Mouse (Mus musculus): ENCODE measurements at regions not wholly inside any gene's neighbourhood (a gene's known extent, or its start where the extent isn't known, plus 50 kb on each side); places are given as distances from the start of the nearest gene placed in this dataset.

- no peak for DNase-seq
Observed at GRCm38 (mm10) chr12:13030333-13030732, 88.6 kb upstream of the Mycn start.

- peak; percentile 57 for DNase-seq
Observed at GRCm38 (mm10) chr12:13028086-13028485, 86.4 kb upstream of the Mycn start.

- peak; percentile 45 for DNase-seq
Observed at GRCm38 (mm10) chr12:13026041-13026580, 84.4 kb upstream of the Mycn start.

- no peak for DNase-seq
Observed at GRCm38 (mm10) chr12:13024215-13024841, 82.6 kb upstream of the Mycn start.

- DNase-seq: no peak
Observed at GRCm38 (mm10) chr12:13011023-13011761, 69.5 kb upstream of the Mycn start.

- no peak for DNase-seq
Observed at GRCm38 (mm10) chr12:13010405-13010804, 68.7 kb upstream of the Mycn start.

GRCm38 (mm10) chr12:13009470-13009869, 67.8 kb upstream of the Mycn start:
- peak; percentile 43 for DNase-seq

- no peak for DNase-seq
Observed at GRCm38 (mm10) chr12:13002703-13003102, 61.0 kb upstream of the Mycn start.

GRCm38 (mm10) chr12:13002069-13002590, 60.4 kb upstream of the Mycn start:
- DNase-seq: no peak

GRCm38 (mm10) chr12:12995974-12996361, 54.3 kb upstream of the Mycn start:
- no peak for DNase-seq

- peak; percentile 61 for DNase-seq
Observed at GRCm38 (mm10) chr12:12995061-12995973, 53.6 kb upstream of the Mycn start.

- DNase-seq: peak; percentile 45
Observed at GRCm38 (mm10) chr12:12993894-12994714, 52.4 kb upstream of the Mycn start.

Data from embryo, embryonic 11 days (tissue).